Mouse (Mus musculus) embryo, embryonic 11 days (tissue): Measurements from ENCODE around the gene Cntnap1.

ENCODE experiments used
- DNase-seq: peaks from one replicate; pipeline ENCODE4 v3.0.0-alpha.2; 2015

The Cntnap1 gene

GRCm38 (mm10) chr11:101187541-101187940, 17.2 kb downstream of the Cntnap1 start:
- DNase-seq: no peak

- DNase-seq: no peak
These were observed 18.0 kb downstream of the Cntnap1 start for GRCm38 (mm10) chr11:101188166-101188805.

GRCm38 (mm10) chr11:101189495-101190180, 19.3 kb downstream of the Cntnap1 start:
- DNase-seq: peak; percentile 76

- no peak for DNase-seq
These were observed 20.0 kb downstream of the Cntnap1 start for GRCm38 (mm10) chr11:101190181-101190912.

GRCm38 (mm10) chr11:101190913-101191907, 20.9 kb downstream of the Cntnap1 start:
- DNase-seq: peak; percentile 45

GRCm38 (mm10) chr11:101191919-101192470, 21.7 kb downstream of the Cntnap1 start:
- DNase-seq: no peak

GRCm38 (mm10) chr11:101192646-101193045, 22.3 kb downstream of the Cntnap1 start:
- no peak for DNase-seq

- no peak for DNase-seq
These were observed 22.8 kb downstream of the Cntnap1 start for GRCm38 (mm10) chr11:101193076-101193475.

- DNase-seq: no peak
These were observed 23.8 kb downstream of the Cntnap1 start for GRCm38 (mm10) chr11:101194137-101194536.

- DNase-seq: no peak
These were observed 24.3 kb downstream of the Cntnap1 start for GRCm38 (mm10) chr11:101194643-101195042.

- DNase-seq: no peak
These were observed 24.8 kb downstream of the Cntnap1 start for GRCm38 (mm10) chr11:101195101-101195500.

- DNase-seq: no peak
These were observed 25.2 kb downstream of the Cntnap1 start for GRCm38 (mm10) chr11:101195571-101195970.

- DNase-seq: no peak
These were observed 25.9 kb downstream of the Cntnap1 start for GRCm38 (mm10) chr11:101196175-101196574.

GRCm38 (mm10) chr11:101199555-101199954, 29.2 kb downstream of the Cntnap1 start:
- no peak for DNase-seq

- DNase-seq: peak; percentile 70
These were observed 30.7 kb downstream of the Cntnap1 start for GRCm38 (mm10) chr11:101200986-101201385.

- DNase-seq: peak; percentile 85
These were observed 41.6 kb downstream of the Cntnap1 start for GRCm38 (mm10) chr11:101211970-101212369.

- no peak for DNase-seq
These were observed 46.6 kb downstream of the Cntnap1 start for GRCm38 (mm10) chr11:101216936-101217335.

- DNase-seq: no peak
These were observed 48.2 kb downstream of the Cntnap1 start for GRCm38 (mm10) chr11:101218436-101219055.

GRCm38 (mm10) chr11:101220853-101221252, 50.5 kb downstream of the Cntnap1 start:
- no peak for DNase-seq

GRCm38 (mm10) chr11:101221306-101221986, 51.1 kb downstream of the Cntnap1 start:
- no peak for DNase-seq

GRCm38 (mm10) chr11:101224337-101224736, 54.0 kb downstream of the Cntnap1 start:
- DNase-seq: no peak
